Mouse (Mus musculus): ENCODE measurements around the gene Nceh1. TPM values are rescaled to one million over a fixed set of nuclear protein-coding genes. Genes with fewer than 3 reads are reported as not detected.

Gene Nceh1
- total RNA-seq, 4 experiments from 2014 or later, result 113 to 126 (median 120) TPM

GRCm38 (mm10) chr3:27322591-27322990 is 139.8 kb downstream of the Nceh1 start:
- DNase-seq (ENCODE audit: low spot score in 2 of 2), result no peak

GRCm38 (mm10) chr3:27323551-27323950 is 140.8 kb downstream of the Nceh1 start:
- no peak for DNase-seq (ENCODE audit: low spot score in 2 of 2)

DNA sequence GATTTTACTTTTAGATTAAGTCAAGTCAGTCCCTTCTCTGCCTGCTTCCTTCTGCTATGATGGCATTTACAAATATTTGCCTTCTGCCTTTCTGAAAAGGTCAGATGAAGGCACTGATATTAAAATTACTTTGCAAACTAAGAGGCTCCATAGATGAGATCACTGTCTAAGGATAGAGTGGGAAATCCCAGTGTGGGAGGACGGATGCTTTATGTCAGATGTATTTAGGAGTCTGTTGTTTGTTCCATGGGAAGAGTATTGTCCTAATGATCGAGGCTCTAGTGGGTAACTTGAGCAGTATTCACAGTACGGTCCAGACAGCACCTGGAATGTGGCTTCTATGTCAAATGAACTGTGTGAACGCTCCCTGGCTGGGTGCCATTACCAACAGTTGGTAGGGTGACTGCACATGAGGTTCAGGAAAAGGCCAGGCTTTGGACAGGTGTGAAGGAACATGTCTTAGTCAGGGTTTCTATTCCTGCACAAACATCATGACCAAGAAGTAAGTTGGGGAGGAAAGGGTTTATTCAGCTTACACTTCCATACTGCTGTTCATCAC is 143.9 kb downstream of the Nceh1 start:
- DNase-seq (ENCODE audit: low spot score in 2 of 2), result no peak

GRCm38 (mm10) chr3:27330706-27331105 is 147.9 kb downstream of the Nceh1 start:
- DNase-seq (ENCODE audit: low spot score in 2 of 2), result no peak

Other genes starting within 250 kb of the Nceh1 start
- under 1 TPM; 0.50 to 0.99 (median 0.62) TPM for gene Ect2, start 29.1 kb upstream of the Nceh1 start, total RNA-seq (2022)
- 1 to 10 TPM; 1.6 to 4.4 (median 1.6) TPM for gene Tnfsf10, start 134.1 kb downstream of the Nceh1 start, total RNA-seq (2022)
- under 1 TPM in 2 of 4 experiments, not detected in 2; 0.16 to 0.24 TPM for gene Ghsr, start 188.4 kb downstream of the Nceh1 start, total RNA-seq (2022)

Measured in left cerebral cortex, adult 8-10 months (tissue).